Mouse (Mus musculus): ENCODE results near the gene Gm7030. TPM values are rescaled to one million over a fixed set of nuclear protein-coding genes. Genes with fewer than 3 reads are reported as not detected.
"Not testable (repeated sequence)": the region's sequence is repeated elsewhere in the genome, so short reads cannot be mapped to it uniquely, and the experiment has no call there.

Gm7030 gene
- total RNA-seq (2021) = not detected

DNA sequence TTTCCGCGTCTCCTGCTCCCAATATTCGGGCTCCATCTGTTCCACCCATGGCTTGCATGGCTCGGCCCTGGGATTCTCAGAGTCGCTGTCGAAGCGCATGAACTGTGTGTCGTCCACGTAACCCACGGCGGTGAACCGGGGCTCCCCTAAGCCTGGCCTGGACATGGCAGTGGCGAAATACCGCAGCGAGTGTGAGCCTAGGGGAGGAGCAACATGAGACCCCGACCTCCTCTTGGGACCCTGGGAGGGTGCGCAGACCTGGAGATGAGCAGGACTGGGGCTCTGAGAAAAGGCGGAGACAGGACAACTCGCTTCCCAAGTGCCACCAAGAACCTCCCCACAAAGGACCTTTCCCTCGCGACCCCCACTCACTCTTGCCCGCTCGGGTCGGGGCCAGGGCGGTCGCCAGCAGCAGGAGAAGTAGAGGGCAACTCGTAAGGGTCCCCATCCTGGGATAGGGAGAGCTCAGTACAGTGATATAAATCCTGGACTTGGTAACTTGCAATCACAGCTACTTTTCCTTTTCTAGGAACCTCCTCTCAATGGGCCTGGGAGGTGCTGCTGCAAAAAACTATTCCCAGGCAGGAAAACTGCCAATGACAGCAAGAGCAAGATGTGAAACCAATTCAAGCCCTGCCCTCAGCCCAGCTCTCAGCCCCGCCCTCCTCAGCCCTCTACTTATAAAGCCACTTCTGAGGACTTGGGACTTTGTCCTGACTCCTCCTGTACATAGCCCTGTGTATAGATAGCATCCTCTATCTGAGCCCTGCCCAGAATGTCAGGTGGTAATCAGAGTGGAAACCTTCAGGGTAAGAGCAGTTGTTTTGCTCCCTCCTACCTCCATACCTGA lies at the start of gene Gm7030:
Gene Gm7030 (minus strand): TSS at position 458 of the 850 bp plus-strand sequence.
- DNase-seq; intact Hi-C loops (cut with DNase I): not testable (repeated sequence)

DNA sequence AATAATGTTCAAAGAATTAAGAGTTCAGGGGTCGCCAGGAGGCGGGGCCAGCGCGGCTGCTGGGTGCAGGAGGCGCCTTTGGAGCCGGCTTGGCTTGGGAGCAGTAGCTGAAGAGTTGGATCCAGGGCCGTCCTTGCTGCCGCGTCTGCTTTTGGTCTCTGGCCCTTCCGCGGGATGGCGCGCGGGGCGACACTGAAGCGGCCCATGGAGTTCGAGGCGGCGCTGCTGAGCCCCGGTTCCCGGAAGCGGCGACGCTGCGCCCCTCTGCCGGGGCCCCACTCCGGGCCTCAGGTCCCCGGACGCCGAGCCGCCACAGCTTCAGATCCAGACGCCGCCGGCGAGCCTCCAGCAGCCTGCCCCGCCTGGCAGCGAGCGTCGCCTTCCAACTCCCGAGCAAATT lies 49.7 kb upstream of the Gm7030 start:
- intact Hi-C loops (cut with DNase I); DNase-seq: not testable (repeated sequence)

DNA sequence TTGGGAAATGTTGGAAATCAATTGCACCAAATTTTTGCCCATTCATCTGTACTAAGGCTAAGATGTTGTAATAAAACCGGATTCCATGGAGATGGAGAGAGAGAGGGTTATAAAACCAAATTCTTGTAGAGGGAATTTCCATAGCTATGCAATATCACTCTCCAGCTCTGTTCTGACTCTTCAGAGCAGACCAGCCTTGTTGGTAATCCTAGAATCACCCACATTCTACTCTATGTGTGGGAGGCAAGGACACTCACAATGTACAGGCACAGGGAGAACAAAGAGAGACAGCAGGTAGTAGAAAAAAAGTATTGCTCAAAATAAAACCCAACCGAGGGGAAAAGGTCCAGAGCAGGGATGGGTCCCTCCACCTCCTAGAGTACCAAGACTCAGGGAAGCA lies 46.9 kb upstream of the Gm7030 start:
- DNase-seq; intact Hi-C loops (cut with DNase I): not testable (repeated sequence)

DNA sequence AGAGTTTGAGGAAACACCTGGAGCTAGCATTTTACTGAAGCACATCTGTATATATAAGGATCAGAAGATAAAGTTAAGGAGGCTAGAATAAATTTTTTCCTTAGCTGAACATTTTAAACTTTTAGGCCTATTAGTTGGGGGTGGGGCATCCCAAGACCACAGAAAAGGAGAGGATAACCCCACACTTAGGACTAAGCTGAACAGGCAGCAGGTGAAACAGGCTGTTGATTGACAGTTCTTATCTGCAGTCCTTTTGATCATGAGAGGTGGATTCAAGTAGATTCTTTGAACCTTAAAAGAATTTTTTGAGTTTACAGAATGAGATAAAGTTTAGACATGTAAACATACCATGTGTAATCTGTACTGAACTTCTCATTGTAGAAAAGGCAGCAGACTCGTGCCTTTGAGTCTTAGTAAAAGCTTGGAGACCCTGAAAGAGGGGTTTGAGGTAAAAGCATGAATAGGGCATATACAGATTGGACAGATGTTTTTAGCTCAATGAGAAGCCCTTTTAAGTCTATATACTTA lies 41.1 kb upstream of the Gm7030 start:
- no peak for DNase-seq
- intact Hi-C loops (cut with DNase I) = no loop called here

DNA sequence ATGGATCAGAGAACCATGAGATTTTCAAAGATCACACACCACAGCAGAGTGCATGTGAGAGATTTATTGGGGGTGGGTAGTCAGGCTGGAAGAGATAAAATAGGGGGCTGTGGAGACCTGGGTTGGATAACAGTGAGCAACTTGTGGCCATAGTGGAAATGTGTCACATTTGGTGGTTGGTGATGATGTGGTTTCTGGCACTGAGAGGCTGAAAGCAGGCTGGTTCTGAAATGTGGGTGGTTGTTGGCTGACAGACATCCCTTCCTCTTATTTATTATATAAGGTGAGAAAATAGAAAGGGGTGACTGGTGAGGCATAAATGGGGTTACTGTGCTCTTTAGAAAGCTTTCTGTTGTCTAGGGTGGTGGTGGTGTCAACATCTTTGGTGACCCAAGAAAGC lies 40.5 kb upstream of the Gm7030 start:
- intact Hi-C loops (cut with DNase I) = no loop called here
- DNase-seq = no peak

DNA sequence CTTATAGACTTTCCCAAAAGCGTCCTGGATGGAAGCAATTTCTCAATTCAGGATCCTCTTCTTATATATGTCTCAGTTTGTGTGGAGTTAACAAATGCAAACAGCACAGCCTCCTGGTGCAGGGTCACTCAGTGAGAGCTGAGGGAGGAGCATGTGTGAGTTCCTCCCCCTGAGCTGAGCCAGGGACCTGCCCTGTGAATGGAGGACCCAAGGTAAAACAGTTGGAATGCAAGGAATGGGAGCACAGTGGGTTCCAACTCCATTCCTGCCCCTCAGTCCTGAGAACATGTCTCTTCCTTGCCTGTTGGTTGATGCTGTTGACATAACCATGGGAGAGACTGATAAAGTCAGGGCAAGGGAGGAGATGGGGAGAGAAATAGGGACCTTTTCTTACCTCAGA lies 39.9 kb upstream of the Gm7030 start:
- DNase-seq; intact Hi-C loops (cut with DNase I): not testable (repeated sequence)

DNA sequence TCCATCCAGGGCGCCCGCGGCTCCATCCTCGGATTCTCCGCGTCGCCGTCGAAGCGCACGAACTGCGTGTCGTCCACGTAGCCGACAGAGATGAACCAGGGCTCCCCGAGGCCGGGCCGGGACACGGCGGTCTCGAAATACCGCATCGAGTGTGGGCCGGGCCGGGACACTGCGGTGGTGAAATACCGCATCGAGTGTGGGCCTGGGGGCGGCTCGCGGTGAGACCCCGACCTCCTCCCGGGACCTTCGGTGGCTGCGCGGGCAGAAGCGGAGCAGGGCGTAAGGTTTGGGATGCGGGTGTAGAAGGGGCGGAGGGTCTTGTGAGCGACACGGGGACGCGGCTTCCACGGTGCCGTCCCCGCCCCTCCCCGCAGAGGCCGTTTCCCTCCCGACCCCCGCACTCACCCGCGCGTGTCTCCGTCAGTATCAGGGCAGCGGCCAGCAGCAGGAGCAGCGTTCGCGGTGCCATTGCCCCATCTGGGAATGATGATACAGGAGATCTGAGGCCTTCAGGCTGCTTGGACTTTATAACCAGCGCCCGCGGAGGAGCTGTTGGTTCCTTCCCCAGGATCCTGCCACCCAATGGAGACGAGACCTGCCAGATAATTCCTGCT lies 38.9 kb upstream of the Gm7030 start, which contains the start of gene Gm8909:
Gene Gm8909 (minus strand): TSS at position 499 of the 614 bp plus-strand sequence.
- intact Hi-C loops (cut with DNase I) = no loop called here
- DNase-seq = no peak

DNA sequence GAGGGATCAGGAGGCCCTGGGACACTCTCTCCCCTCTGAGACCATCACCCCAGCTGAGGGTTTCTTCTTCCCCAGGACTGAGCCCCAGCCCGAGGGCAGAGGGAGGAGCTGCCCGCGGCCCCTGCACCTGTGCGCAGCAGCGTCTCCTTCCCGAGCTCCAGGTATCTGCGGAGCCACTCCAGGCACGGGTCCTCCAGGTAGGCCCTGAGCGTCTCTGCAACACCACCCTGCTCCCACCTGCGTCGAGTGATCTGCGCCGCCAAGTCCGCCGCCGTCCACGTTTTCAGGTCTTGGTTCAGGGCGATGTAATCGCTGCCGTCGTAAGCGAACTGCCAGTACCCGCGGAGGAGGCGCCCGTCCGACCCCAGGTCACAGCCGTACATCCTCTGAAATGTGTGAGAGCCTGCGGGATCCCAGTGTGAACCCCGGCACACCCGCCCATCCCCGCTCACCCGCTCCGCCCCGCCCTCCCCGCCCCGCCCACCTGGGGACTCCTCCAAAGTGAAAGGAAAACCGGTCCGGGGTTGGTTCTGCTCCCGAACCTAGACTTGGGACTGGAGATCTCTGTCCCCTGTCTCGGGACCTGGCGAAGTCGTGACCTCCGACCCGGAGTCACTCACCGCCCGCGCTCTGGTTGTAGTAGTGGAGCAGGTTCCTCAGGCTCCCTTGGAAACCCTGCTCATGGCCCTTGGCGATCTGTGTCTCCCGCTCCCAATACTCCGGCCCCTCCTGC lies 38.2 kb upstream of the Gm7030 start:
- intact Hi-C loops (cut with DNase I) = no loop called here
- DNase-seq = no peak

DNA sequence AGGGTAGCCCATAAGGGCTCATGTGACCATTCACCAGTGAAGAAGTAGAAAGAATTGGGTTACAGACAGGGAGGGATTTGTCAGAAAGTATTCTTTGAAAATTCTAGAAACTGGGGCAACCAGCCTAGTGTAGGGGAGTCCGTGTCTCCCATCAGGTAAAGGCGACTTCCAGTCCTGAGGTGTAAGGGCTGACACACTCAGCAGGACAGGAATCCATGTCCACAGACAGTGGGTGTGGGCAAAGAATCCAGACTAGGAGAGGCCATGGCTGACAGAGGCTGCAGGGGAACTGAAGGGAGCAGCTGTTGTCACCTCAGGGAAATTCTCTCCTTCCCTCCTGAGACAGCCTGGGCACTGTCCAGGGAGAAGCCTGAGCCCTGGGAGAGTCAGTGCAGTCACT lies 37.7 kb upstream of the Gm7030 start:
- DNase-seq; intact Hi-C loops (cut with DNase I): not testable (repeated sequence)

DNA sequence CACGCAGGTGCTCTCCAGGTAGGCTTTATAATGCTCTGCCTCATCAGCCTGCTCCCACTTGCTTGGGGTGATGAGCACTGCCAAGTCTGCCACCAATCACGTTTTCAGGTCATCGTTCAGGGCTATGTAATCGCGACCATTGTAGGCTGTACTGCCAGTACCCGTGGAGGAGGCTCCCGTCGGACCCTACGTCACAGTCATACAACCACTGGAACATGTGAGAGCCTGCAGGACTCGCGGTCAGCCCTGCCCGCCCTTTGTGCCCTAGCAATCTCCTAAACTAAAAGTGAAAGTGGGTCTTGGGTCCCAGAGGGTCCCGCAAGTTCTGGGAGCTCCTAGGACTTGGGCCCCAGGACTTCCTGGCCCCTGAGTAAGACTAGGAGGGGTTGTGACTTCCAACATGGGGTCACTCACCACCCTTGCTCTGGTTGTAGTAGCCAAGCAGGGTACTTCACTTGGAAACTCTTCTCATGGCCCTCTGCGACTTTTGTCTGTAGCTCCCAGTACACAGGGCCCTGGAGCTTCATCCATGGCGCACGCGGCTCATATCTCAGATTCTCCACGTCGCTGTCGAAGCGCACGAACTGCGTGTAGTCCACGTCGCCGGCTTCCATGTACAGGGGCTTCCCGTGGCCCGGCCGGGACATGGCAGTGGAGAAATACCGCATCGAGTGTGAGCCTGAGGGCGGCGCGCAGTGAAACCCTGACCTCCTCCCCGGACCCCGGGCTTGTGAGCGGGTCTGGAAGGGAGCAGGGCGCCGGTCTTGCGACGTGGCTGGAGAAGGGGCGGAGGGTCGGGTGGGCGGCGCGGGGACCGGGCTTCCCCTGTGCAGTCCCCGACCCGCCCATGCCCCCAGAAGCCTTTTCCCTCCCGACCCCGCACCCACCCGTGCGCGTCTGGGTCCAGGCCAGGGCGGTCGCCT lies 32.2 kb upstream of the Gm7030 start:
- no peak for DNase-seq
- intact Hi-C loops (cut with DNase I) = no loop called here

DNA sequence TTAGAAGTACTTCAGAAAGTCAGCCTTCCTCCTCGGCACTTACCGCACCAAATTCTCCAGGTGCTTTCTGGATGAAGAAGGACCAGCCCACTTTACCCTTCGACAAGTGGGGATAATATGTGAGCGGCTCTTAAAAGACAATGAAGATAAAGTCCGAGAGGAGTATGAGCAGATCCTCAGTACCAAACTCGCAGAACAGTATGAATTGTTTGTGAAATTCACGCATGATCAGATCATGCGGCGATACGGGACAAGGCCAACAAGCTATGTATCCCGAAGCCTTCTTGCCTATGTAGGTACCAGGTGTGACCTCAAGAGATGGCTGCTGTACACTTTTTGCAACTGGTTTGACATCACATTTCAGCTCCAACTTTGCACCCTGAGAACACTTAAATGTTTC lies 29.0 kb upstream of the Gm7030 start:
- DNase-seq; intact Hi-C loops (cut with DNase I): not testable (repeated sequence)

DNA sequence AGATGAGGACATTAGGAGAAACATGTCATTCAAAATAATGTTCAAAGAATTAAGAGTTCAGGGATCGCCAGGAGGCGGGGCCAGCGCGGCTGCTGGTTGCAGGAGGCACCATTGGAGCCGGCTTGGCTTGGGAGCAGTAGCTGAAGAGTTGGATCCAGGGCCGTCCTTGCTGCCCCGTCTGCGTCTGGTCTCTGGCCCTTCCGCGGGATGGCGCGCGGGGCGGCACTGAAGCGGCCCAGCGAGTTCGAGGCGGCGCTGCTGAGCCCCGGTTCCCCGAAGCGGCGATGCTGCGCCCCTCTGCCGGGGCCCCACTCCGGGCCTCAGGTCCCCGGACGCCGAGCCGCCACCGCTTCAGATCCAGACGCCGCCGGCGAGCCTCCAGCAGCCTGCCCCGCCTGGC lies 28.6 kb upstream of the Gm7030 start:
- intact Hi-C loops (cut with DNase I); DNase-seq: not testable (repeated sequence)

DNA sequence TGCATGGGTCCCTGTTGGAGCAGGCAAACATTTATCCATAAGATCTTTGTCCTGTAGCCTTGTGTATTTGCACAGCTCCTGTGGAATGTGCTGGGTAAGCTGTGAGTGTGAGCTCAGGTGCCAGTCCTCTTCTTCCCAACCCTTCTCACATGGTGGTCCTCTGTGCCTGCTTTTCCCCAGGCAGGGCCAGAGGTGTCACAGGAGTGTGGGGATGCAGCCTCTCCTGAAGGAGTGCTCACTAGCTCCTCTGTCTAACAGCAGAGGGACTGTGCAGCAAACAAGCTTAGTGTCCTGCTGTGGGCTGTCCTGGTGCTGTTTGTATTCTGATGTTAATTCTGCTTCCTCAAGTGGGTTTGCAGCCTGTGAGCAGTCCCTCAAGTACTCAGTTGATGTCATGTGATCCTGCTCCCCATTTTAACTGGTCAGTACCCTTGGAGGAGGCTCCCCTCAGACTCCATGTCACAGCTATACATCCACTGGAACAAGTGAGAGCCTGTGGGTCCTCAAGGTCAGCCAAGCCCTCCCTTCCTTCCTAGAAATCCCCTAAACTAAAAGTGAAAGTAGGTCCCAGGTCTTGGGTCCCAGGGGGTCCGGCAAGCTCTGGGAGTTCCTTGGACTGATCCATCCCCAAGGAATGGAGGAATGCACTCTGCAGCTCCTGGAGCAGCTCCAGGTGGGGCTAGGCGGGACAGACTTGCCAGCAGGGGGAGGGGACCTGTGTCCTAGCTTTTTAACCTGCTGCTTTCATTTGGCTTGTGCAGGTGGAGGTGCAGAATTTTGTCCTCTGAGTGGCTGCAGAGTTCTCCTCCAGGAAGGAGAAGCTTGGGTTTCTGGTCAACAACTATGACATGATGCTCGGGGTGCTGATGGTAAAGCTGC lies 25.3 kb upstream of the Gm7030 start:
- intact Hi-C loops (cut with DNase I) = no loop called here
- no peak for DNase-seq

DNA sequence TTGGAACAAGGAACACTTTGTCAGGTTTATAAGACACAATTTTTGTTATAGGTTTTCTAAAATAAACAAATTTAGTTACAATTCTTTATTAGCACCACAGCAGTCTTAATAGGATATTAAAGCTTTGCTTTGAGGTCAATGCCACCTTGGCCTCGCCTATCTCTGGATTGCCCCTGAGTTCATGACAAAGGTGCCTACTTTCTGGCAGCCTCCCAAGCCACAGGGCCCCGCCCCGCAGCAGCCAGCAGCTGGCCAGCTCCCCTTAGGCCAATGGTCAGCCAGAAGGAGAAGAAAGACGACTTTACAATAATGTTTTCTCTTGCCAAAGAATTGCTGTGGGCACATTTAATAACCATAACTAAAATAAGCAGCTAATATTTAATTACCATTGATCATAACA lies 22.0 kb upstream of the Gm7030 start:
- intact Hi-C loops (cut with DNase I); DNase-seq: not testable (repeated sequence)

DNA sequence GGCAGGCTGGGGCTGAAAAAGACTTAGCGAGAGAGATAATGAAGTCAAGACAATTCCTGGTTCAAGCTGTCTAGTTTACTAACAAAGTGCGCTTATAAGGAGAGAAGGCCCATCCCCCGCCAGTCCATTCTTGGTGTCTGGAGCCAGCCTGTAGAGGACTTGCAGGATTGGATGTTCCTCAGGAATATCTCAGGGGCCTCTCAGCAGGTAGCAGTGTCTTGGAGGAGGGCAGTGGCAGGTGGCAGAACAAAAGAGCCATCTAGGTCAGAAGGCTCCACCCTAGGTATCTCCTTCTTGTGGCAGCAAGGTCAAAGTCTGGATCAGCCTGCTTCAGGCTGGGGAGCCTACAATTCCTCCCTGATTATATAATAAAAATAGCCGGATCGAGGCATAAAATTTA lies 19.2 kb upstream of the Gm7030 start:
- DNase-seq; intact Hi-C loops (cut with DNase I): not testable (repeated sequence)

DNA sequence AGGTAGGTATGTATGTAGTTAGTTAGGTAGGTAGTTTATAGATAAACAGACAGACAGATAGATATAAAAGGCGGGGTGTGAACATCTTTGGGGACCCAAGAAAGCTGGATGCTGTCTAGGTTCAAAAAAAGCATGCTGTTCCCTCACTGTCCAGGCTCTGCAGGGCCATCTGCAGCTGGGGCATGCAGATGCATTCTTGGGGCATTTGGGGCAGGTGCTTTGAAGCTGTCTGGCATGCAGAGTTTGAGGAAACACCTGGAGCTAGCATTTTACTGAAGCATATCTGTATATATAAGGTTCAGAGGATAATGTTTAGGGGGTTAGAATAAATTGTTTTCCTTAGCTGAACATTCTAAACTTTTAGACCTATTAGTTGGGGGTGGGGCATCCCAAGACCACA lies 17.7 kb upstream of the Gm7030 start:
- DNase-seq; intact Hi-C loops (cut with DNase I): not testable (repeated sequence)

DNA sequence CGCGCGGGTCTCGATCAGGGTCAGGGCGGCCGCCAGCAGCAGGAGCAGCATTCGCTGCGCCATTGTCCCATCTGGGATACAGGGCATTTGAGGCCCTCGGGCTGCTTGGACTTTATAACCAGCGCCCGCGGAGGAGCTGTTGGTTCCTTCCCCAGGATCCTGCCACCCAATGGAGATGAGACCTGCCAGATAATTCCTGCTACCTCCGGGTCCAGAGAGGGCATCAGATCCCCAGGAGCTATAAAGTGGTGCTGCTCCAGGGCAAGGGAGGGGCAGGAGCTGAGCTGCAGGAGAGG lies 16.6 kb upstream of the Gm7030 start:
- DNase-seq; intact Hi-C loops (cut with DNase I): not testable (repeated sequence)

DNA sequence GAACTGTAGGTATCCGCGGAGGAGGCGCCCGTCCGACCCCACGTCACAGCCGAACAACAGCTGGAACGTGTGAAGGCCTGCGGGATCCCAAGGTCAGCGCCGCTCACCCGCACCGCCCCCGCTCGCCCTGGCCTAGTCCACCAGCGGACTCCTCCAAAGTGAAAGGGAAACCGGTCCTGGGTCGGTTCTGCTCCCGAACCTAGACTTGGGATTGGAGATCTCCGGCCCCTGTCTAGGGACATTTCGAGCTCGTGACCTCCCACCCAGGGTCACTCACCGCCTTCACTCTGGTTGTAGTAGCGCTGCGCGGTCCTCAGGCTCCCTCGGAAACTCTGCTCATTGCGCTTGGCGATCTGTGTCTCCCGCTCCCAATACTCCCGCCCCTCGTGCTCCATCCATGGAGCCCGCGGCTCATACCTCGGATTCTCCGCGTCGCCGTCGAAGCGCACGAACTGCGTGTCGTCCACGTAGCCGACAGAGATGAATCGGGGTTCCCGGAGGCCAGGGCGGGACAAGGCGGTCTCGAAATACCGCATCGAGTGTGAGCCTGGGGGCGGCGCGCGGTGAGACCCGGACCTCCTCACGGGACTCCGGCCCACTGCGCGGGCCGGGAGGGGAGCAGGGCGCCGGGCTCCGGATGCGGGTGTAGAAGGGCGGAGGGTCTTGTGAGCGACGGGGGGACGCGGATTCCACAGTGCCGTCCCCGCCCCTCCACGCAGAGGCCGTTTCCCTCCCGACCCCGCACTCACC lies 16.1 kb upstream of the Gm7030 start:
- intact Hi-C loops (cut with DNase I) = no loop called here
- DNase-seq = no peak

All from left cerebral cortex, postnatal 4 days (tissue).